Mouse (Mus musculus) spleen, postnatal 4 days (tissue): ENCODE measurements around the gene Kcnip2.
"Not testable (repeated sequence)": the region's sequence is repeated elsewhere in the genome, so short reads cannot be mapped to it uniquely, and the experiment has no call there.

Source experiments
- DNase-seq, 2 experiments: peaks; one replicate each; pipeline ENCODE4 v3.0.0; 2022; ENCODE audit warnings: low spot score in 2 of 2

Kcnip2 gene

DNA sequence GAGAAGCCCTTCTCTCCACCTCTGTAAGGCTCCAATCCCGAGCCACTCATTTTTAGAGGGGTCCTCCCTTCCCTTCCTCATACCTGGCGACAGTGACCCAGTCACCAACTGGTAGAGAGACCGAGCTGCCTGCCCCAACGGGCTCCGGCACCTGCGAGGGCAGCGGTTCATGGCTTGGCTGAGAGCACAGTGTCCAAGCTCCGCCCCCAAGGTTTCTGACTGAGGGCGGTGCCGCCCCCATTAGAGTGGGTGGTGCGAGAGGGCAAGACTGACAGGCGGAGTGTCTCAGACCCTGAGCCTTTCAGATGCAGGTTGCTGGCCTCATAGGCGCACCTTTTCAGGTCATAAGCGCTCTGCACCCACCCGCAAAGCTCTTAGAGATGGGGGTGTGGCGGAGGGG, 3.7 kb downstream of the Kcnip2 start:
- DNase-seq, result peak; percentile 57 to 83

DNA sequence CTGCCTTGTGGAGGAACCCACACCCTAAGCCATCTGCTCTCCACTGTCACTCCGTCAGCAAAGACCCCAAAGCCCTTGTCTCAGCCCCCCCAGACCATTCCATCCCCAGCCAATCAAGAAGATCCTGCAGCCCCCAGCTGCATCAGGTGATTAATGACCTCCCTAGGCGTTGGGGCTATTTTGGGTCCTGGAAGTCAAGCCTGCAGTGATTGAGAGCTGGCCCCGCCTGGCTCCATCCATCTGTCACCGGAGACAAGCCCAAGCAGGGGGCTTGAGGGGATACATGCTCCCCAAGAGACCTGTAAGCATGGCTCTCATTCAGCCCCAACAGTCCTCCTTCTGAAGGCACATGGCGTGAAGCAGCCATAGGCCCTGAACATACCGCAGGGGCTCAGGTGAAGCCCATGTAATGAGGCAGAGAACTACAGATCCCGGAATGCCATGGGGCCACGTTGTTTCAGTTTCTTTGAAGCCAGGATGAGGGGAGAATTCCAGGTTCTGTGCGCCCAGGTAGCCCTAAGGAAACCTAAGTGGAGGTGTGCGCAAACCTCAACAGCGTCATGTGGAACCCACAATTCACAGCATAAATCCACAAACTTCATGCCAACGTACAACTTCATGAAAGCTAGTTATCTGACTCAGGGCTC, 4.7 kb downstream of the Kcnip2 start:
- DNase-seq, result no peak

DNA sequence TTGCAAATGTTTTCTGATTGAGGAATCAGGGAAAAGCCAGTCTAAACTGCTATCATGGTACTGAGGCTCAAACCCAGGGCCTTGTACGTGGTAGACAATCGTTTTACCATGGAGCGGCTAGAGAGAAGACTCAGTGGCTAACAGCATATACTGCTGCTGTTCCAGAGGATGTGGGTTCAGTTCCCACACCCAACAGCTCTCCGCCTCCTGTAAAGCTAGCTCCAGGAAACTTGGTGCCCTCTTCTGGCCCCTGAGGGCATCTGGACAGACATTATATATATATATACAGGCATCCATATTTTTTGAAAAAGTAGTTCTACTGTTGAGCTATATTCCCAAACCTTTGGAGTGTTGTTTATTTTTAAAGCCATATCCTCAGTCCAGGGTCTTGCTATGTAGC, 8.1 kb downstream of the Kcnip2 start:
- DNase-seq, result no peak

DNA sequence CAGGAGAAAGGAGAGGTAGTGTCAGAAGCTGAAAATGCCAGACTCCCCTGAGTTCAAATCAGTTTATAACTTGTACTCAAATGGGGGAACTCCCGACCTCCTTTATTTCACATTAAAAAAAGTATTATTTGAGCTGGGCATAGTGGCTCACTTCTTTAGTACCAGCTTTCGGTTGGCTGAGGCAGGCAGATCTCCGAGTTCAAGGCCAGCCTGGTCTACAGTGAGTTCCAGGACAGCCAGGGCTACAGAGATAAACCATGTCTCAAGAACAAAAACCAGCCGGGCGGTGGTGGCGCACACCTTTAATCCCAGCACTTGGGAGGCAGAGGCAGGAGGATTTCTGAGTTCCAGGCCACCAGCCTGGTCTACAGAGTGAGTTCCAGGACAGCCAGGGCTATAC, 10.0 kb downstream of the Kcnip2 start:
- DNase-seq, result not testable (repeated sequence)

DNA sequence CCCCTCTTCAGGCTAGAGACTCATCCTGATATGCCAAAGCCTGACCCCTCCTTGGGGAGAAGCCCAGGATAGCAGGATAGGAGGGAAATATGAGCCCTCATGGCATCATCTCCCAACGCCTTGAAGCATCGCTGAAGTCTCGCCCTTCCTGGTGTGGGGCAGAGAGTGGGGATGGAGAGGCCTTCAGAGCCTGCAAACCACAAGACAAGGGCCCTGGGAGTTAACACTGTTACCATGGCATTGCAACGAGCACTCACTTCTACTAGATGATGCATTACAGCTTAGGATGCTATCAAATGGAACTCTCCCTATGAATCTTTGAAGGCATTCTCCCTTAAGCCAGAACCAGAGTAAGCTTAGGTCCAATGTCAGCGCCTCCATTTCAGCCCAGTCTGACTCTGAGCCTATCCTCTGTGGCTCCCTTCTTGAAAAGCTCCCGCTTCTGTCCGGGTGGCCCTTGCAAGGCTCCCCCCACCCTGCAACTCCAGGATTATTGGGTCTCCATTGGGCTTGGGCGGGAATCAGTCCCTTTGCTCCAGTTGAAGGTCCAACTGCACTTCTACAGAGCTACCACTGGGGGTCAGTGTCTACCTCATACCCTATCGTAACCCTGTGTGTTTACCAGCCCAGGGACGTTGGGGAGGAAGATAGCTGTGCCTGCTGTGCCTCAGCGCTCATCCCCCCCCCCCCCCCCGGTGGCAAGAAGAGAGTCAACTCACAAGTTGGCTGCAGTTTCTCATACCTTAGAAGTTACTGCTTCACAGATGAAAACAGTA, 11.1 kb downstream of the Kcnip2 start:
- peak in 1 of 2 experiments; percentile 45 for DNase-seq

DNA sequence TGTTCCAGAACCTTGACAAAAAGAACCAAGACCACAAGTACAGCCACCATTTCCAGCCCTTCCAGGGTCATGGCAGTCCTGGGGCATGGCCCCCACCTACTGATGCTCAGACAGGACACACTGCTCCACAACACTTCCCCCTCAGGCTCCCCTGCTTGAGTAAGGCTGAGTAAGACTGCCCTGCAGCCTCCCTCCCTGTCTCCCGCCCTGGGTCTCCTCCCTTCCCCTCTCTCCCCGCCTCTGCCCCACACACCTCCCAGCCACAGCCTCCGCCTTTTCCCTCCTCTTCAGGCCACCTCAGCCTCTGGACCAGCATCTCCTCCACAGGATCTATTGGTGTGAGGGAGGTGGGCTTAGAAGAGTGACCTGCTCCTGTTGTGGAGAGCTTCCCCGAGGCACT, 12.5 kb downstream of the Kcnip2 start:
- DNase-seq, result peak; percentile 42 to 73

DNA sequence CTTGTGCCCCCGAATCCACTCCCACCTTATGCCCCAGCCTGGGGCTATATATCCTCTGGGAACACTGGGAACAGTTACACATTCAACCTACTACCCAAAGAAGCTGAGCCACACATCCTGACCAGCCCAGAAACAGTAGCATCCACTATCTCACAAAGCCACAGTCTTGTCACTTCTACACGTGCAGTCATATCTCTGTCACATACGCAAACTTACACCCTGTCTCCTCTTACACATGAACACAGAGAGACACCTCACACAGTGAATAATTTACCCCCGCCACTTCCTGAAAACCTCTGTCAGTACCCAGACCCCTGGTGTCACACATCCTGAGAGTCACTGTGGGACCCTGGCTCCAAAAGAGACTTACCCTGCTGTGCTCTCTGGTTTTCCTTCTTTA, 13.2 kb downstream of the Kcnip2 start:
- no peak for DNase-seq

DNA sequence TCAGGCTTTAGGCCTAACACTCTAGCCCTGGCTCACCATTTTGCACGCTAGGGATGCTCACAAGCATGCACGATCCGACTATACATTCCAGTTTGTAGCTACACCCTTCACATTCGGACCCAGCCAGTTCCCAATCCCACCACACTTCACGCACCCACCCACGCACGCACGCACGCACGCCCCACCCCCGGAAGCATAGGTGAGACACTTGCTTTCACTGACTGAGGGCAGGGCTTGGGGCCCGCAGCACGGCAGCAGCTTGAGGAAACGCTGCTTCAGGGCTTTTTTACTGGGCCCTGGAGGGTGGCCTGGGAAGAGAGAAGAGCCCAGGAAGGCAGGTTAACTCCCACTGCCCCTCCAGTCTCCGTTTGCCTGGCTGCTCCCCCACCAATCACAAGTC, 19.0 kb downstream of the Kcnip2 start:
- no peak for DNase-seq

DNA sequence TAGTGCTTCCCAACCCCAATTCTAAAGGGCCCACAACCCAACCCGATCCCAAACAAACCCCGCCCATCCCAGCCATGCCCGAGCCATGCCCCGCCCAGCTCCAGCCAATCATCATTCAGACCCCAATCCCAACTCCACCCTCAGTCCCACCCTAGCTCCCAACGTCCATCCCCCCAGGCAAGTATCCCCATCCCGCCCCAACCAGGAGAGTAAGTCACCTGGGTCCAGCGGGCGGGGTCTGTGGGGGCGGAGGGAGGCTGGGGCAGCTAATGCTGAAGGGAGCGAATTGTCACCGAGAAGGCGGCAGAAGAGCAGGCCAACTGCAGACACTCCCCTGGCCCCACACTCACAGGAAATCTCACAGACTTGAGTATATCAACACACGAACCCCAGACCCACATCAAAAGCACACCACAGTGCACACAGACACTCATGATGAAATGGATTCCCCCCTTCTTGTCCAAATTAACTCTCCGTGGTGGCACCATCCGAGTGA, 19.8 kb downstream of the Kcnip2 start:
- no peak for DNase-seq

DNA sequence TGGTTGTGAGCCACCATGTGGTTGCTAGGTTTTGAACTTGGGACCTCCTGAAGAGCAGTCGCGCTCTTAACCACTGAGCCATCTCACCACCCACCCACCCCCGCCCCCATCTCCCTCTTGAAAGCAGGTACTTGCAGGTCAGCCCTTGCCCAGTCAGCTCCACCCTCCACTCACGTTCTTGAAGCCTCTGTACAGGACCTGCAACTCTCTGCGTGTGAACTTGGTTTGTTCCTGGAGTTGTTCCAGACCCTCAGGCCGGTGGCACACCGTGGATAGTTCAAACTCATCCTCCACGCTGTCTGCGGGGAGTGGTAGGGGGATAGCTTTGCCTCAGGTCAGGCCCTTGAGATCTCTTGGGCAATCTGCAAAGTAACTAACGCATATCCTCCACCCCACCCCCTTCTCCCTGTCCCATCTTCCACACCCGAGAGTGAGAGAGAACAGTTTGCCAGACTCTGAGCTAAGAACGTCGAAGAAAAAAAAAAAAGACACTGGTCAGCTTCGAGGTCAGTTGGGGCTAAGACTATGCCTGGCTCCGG, 20.4 kb downstream of the Kcnip2 start:
- no peak for DNase-seq

DNA sequence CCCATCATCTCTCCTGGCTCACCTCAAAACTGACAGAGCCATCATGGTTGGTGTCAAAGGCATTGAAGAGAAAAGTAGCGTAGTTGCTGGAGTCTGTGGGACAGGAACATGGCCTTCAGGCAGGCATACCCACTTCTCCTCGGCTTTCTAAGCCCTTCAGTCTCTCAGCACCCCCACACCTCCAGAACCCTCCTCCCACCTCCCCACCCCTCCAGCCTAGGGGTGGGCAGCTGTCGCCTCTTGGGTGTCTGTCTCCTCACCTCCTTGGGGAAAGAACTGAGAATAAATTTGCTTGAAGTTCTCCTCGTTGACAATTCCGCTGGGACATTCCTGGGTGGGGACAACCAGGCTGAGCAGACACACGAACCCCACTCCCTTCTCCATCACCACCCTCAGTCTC, 21.1 kb downstream of the Kcnip2 start:
- DNase-seq, result no peak

DNA sequence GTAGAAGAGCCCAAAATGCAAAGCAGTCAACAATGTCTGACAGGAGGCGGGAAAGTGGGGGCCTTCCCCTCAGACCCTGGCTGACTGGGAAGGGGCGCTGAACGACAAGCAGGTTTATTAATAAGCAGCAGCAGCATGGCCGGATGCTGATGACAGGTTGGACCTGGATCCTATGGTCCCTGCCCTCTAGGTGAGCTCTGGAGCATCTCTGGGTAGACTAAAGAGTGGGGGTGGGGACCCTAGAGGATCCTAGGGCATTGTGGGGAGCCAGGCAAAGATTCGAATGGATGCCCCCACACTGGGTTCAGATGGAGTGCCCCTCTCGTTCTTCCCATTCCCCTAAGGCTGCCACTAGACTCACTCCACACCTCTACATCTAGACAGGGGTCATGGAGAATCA, 23.5 kb downstream of the Kcnip2 start:
- DNase-seq, result no peak

DNA sequence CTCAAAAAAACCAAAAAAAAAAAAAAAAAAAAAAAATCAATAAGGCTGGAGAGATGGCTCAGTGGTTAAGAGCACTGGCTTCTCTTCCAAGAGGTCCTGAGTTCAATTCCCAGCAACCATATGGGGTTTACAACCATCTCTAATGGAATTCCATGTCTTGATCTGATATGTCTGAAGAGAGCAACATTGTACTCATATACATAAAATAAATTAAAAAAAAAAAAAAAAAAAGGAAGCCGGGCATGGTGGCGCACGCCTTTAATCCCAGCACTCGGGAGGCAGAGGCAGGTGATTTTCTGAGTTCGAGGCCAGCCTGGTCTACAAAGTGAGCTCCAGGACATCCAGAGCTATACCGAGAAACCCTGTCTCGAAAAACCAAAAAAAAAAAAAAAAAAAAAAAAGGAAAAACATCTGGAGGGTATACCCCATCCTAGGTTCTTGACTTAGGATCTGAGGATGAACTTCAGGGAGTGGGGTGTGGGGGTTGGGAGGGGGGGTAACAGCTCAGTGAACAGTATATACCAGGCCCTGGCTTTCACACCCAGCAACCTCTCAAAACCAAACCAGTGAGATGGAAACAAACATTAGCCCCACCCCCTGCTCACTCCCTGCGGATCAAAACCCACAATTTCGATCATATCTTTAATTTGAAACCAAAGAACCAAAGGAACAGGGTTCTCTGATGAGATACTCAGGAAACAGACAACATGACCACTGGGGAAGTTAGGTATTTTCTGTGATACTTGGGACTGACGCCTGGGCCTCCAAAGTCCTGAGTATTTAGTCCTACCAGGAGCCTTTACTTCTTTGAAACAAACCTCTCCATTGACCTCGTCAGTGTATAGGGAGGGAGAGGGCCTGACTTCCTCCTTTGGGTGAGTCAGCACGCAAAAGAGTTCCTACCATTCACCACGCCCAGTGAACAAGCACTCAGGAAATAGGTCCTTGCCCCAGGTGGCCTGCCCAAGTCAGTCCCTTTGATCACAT, 25.7 kb downstream of the Kcnip2 start:
- DNase-seq, result peak in 1 of 2 experiments; percentile 54

DNA sequence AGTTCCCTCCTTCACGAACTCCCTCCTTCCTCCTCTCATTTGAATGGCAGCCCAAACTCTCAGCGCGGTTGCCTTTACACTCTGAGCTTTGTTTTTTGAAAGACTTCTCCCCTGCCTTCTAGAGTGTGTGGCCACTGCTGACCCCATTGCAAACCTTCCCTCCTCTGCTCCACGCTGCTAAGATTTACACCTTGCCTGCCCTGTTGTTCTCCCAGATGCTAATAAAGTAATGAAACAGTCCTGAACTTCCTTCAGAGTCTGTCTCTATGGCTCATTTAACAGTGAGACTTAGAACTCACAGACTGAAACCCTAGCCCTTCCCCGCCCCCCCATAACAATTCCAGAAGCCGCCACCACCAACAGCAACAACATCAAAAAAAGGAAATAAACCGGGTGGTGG, 26.5 kb downstream of the Kcnip2 start:
- no peak for DNase-seq

DNA sequence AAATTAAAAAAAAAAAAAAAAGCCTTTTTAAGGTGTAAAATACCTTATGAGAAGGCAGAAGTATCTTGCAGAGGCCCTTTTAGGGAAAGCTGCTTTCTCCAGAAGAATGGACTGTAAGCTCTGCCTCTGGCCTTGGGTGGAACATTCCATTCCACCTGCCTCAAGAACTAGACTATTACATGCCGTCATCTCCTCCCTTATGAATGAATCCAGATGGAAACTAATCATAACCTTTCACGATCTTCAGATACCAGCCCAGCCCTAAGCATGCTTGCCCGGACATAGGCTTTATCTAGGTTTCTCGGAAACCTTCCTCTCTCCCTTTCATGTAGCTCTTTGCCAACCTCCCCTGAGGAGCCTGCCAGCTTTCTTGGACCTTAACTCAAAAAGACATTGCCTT, 27.5 kb downstream of the Kcnip2 start:
- DNase-seq, result no peak

DNA sequence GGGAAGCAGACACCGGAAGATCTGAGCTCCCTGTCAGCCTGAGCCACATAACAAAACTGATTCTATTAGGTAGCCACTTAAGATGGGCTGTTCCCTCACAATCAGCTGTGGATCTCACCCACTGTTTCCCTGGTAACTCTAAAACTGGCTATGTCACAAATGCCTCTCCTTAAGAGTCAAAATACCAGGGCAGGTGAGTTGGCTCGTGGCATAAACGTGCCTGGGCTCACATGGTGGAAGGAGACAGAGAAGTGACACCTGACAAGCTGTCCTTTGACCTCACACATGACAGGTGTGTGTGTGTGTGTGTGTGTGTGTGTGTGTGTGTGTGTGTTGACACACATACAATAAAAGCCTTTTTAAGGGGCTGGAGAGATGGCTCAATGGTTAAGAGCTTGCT, 28.4 kb downstream of the Kcnip2 start:
- DNase-seq, result no peak

DNA sequence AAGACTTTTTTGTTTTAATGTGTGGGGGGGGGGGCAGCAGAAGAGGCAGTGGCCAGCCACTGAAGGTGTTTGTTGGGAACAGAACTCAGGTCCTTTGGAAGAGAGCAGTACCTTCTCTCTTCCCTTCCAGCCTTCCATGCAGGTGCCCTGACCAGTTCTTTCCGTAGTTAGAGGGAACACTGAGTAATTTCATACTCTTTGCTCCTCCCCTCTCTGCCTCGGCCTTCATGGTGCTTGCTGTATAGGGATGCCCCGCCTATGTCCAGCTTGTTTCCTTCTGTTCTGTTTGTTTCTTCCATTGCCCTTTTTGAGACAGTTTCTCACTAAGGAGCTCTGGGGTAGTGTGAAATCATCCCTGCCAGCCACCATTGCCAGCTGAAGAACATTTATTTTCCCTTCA, 30.4 kb downstream of the Kcnip2 start:
- no peak for DNase-seq

DNA sequence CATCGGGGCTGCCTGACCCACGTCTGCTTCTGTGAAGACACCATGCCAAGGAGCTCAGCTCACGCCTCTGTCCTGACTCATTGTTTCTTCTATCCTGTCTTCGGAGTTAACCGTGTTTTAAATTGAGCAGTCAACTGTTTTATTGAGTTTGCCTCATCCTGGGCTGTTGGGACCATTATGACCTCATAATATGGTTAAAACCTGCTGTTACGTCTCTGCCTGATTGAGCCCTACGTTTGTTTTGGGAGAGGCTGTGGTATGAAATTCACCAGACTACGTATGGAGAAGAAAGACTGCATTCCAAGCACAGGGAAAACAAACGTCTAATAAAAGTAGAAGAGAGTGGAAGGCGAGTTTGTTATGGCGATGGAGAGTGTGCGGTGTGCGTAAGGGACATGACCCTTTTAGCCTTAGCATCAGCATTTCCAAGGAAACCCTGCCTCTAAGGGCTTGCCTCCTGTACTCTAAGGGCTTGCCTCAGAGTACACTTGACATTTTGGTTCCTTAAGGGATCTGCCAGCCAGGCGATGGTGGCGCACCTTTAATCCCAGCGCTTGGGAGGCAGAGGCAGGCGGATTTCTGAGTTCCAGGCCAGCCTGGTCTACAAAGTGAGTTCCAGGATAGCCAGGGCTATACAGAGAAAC, 31.8 kb downstream of the Kcnip2 start:
- DNase-seq, result no peak

DNA sequence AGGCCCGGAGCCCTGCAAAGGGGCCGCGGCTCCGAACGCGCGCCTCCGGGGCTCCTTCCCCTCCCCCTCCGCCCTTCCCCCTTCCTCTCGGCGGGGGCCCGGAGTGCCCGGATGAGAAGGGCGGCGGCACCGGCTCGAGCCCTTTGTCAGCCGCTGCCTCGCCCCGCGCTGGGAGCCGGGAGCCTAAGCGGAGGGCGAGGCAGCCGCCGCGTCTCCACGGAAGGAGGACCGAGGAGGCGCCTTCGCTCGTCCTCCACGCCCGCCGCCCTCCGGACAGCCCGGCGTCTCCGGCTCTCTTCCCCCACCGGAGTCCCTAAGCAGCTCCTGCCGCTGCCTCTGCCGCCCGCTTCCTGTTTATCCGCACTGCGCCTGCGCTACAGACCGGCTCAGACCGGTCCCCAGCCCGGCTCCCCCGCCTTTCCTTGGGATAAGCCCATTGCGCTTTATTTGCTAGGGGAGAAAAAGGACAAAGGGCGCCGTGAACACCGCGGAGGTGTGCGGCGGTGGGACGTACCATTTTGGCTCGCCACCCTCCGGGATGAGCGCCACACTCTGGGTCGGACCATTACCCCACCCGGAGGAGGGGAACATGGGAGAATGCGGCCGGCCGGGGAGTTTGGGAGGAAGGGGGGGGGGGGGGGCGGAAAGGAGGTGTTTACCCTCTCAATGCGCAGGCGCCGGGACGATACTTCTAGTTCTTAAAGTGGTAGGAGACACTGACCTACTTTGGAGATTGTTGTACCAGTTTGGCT, 32.5 kb downstream of the Kcnip2 start, which contains the start of gene Mgea5:
TSS of gene Mgea5 (minus strand) at position 657 of the 752 bp plus-strand sequence.
- peak; percentile 98 to 99 for DNase-seq

DNA sequence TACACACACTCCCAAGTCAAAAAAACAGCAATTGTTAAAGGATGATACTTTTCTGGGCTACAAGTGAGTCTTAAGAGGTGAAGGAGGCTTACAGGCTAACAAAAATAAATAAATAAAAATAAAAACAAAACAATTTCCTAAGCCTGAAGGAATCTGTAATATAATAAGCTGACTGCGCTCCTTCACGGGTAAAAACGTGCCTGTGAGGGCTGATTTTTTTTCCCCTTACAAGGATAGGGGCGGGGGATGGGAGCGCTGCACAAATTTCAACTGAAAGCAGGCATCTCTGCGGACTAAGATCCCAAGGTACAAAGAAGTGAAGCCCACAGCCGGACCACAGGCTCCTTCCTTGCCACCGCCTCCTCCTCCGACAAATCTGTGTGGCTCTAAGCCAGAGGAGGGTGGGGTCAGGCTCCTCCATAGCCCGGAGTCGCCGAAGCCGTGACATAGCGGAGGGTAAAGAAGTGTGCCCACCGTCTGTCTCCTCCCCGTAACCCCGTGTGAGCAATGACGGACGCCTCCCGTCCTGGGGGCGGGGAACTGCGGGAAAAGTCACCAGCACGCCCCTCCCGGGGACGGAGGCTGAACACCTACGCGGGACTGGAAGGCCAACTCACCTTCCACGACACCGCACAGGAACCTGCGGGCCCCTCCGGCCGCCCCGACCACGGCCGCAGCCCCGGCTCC, 33.4 kb downstream of the Kcnip2 start:
- DNase-seq, result peak; percentile 78 to 86
